Mouse (Mus musculus) spleen, postnatal 10 days (tissue): Measurements from ENCODE around the gene Rnaseh2a.
A peak's percentile ranks its signal among the peaks of the same experiment; 100 is the strongest.

Source experiments
- DNase-seq, 2 experiments: peaks; one replicate each; pipeline ENCODE4 v3.0.0; 2021 to 2022; ENCODE audit warnings: low spot score in 2 of 2

The Rnaseh2a gene

DNA sequence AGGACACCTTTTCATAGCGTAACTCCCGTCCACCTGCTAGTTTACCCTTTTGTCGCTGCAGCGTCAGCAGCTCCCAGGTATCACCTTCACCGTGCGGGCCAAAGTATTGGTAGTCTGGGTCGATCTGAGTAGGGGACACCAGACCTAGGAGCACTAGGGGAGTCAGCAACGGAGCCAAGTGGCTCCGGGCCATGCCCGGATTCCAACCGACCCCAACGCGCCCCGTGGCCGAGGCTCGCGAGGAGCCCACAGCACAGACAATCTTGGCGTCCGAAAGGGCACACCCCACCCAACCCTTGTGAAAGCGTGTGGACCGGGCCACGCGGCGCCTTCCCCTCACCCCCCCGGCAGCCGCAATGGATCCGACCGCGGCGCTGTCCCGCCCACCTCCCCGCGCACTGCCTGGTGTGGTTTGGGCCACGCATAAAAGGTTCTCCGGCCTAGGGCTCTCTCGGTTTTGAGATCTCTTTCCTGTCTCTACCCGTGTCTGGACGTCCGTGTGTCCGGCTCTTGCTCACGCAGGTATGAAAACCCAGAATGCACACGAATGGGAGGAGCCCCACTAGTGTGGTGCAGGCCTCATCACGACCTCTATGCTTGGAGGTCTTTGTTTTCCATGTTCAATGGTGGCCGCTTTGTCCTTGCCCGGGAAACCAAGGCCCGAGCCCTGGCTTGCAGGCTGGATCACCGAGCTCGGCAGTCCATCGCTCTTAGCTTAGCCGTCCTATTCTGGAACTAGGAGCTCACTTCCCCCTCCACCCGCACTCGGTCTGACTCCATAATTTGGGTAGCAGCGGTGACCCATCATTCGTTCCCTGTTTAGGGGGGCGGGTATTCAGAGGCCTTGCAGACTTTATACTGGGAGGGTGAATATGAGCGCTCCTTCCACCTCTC lies at the start of gene Rnaseh2a, which contains the start of the genes Gm49661 and Prdx2:
Gene Rnaseh2a, minus strand, starts transcription at position 527 of the 894 bp plus-strand sequence.
Gene Gm49661, minus strand, starts transcription at position 193 of the 894 bp plus-strand sequence.
Gene Prdx2, plus strand, starts transcription at position 347 of the 894 bp plus-strand sequence.
- peak; percentile 85 to 88 for DNase-seq

DNA sequence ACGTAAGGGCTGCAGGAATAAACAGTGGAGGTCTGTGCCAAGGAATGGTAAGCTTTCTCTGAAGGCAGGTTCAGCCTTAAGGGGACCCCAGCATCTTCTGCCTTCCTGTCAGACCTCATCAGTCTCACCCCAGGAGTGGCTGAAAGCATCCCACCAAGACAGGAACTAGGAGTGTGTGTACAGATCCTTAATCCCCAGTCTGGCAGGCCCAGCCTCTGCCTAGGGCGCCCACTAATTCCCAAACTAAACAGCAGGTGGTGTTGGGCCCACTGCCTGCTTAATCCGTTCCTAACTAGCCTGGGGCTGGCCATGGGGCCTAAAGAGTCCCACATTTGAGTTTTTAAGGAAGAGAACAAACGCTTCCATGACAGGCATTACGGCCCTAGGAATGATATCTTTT lies 47.6 kb upstream of the Rnaseh2a start:
- no peak for DNase-seq

DNA sequence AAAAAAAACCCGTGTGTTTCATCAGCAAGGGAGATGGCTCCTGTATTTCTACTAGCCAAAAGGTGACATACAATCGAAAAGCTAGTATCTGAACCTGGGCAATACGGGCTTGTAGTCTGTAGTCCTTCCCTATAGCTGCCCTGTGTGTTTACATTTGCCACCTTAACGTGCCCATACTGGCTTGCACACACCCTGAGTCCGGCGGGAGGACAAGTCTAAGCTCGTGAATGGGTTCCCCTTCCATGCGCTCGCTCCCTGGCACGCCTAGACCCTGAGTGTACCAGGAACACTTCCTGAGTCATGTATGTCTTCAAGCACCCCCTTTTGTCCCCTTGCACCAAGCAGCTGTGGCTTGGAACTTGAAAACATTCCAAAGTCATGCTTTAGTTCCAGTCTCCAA lies 47.2 kb upstream of the Rnaseh2a start:
- no peak for DNase-seq

DNA sequence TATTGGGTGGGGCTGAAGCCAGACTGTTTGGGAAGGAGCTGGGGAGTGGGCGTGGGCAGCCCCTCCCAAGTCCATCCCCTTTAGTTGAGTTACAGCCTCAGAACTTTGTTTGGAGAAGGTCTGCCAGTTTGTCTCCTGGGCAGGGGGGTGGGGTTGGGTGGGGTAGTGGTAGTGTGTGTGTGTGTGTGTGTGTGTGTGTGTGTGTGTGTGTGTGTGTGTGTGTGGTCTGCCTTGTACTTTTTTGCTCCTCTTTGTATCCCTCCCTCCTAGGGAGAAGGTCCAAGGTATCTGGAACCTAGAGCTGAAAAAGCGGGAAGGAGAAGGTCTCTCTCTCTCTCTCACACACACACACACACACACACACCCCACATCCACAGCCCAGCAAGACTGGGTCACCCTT lies 44.9 kb upstream of the Rnaseh2a start, which contains the start of gene Best2:
Gene Best2, minus strand, starts transcription at position 101 of the 400 bp plus-strand sequence.
- DNase-seq: no peak

DNA sequence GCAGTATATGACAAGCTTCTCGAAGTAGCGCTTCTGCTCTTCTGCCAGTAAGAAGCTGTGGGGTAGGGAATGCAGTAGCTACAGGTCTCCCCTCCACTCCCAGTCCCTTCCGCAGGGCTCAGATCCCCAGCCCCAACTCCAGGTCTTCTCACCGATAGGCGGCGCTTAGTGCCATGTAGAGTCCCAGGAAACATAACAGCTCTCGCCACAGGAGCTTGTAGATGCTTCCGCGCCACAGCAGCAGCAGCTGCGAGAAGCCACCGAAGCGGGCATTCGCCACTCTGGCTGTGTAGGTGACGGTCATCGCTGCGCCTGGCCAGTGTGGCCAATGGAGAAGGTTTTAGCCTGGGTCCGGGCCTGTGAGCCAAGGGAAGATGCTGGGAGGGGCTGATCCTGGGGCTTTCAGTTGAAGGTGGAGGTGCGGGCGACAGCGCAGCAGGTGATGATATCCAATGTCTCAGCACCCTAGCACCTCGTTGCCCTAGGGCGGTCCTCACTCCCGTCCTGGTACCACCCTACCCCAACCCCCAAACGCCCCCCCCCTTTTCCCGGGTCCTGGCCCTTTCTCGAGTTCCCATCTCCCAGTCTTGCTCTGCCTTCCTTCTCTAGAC lies 43.8 kb upstream of the Rnaseh2a start:
- DNase-seq: peak; percentile 52 to 78

DNA sequence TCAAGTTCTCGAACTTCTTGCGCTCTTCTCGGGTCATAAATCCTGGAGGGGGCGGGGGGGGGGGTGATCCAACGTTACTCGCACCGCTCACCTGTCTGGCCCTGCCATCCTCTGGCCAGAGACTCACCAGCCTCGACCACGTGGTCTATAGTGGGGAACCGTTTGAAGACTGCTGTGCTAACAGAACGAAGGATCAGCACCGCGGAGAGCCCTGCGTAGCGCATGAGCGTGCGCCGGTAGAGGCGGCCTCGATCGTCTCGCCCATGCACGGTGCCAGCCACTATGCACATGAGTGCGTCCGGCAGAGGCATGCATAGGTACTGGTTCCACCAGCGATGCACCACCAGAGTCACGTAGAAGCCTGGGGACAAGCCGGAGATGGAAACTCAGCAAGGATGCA lies 41.7 kb upstream of the Rnaseh2a start:
- no peak for DNase-seq

DNA sequence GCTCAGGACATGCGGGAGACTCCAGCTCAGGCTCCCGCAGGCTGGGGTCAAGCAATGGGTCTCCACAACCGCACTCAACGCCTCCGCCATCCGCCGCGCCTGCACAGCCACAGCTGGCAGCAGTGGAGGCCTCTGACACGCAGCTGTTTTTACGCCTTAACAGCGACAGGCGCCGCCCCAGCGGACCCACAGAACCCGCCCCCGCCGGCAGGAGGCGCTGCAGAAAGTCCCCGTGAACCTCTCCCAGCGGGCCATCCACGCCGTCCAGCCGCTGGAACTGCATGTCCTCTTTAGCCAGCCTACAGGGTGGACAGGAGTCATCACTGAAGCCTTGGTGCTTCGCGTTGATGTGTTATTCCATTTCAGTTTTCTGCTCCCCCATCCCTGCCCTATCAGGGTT lies 38.1 kb upstream of the Rnaseh2a start:
- peak; percentile 62 to 81 for DNase-seq

DNA sequence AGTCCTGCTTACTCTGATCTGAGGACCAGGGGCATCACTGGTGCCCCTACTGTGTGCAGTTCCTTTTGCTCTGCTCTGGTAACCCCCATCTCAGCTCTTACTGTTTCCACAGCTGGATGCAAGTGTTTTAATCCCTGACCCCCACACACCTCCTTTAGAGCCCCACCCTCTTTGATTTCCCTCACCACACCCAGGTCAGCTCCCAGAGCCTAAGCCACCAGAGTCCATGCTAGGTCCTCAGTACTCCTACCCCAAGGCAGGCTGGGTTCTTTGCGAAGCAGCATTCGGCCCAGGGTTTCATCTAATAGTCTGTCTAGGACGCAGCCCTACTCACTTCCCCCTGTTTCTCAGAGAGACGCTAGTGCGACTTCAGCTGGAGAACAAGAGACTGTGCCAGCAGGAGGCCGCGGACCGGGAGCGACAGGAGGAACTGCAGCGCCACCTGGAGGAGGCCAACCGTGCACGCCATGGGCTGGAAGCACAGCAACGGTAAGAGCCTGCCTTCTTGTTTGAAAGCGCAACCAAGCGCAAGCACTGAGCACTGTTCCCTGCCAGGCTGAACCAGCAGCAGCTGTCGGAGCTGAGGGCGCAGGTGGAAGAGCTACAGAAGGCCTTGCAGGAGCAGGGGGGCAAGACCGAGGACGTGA lies 28.2 kb upstream of the Rnaseh2a start:
- peak; percentile 87 to 96 for DNase-seq

DNA sequence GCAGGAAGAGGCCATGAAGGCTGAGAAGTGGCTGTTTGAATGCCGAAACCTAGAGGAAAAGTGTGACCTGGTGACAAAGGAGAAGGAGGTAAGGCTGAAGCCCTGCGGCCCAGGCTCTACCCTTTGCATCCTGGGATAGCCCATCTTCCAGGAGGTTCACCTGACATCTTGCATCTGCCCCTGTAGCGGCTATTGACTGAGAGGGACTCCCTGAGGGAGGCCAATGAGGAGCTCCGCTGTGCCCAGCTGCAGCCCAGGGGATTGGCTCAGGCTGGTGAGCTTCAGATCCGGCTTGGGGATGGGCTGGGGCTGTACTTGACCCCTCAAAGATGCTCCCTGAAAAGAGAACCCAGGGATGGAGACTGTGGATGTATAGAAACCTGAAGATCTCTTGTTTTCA lies 27.4 kb upstream of the Rnaseh2a start:
- DNase-seq: no peak

DNA sequence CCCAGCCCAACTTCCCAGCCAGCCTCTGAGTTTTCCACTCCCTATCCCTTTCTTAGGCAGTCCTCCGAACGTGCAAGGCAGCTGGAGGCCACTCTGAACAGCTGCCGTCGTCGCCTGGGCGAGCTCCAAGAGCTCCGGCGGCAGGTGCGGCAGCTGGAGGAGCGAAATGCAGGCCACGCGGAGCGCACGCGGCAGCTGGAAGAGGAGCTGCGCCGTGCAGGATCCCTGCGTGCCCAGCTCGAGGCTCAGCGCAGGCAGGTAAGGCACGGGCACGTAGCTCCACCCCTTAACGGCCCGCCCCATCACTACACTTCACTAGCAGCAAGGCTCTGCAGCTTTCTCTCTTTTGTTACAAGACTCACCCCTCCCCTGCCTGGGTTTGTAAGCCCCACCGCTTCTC lies 26.1 kb upstream of the Rnaseh2a start:
- DNase-seq: no peak

DNA sequence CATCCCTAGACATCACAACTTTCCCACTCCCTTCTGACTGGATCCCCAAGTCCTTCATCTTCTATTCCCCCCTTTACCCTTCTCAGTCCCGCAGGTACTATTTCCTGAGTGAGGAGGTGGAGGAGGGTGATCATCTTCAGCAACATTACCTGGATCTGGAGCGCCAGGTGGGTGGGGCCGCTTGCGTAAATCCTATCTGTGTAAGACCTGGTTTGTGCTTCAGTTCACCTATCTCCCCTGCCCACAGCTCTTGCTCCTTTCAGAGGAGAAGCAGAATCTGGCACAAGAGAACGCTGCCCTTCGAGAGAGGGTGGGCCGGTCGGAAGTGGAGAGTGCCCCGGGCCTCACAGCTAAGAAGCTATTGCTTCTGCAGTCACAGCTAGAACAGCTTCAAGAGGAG lies 24.8 kb upstream of the Rnaseh2a start:
- DNase-seq: no peak

DNA sequence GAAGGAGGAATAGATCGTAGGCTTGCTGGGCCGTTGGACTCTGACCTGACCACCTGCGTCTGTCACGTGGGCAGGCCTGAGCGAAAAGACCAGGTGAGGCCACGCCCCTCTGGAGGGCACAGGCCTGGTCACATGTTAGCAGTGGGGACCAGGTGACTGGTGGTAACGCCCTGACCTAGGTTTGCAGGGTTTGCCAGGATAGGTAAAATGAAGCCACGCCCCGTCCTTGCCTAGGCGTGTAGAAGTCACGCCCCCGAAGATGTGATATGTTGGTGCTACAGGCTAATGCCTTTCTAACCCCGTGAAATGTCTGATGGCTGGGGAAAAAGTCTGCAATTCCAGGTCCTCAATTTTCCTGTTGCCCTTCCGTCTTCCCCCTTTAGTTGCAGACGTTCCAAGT lies 21.3 kb upstream of the Rnaseh2a start:
- peak in 1 of 2 experiments; percentile 67 for DNase-seq

DNA sequence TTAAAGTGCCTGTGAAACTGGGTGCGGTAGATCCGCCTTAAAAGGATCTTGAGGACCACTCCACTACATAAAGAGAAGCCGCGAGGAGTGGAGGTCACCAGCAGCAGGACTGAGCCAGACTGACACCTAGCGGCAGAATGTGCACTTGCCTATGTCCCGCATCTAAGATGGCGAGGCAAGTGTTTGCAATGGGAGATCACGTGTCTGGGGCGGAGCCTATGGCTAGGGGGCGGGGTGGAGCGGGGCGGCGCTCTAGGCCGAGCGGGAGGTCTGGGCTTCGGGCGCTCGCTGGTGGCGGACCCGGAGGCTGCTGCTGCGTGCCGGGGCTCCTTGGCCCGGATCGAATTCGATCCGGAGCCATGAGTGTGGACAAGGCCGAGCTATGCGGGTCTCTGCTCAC lies 20.8 kb upstream of the Rnaseh2a start, which contains the start of gene Hook2:
Gene Hook2, plus strand, starts transcription at position 255 of the 400 bp plus-strand sequence.
- peak; percentile 96 to 99 for DNase-seq

DNA sequence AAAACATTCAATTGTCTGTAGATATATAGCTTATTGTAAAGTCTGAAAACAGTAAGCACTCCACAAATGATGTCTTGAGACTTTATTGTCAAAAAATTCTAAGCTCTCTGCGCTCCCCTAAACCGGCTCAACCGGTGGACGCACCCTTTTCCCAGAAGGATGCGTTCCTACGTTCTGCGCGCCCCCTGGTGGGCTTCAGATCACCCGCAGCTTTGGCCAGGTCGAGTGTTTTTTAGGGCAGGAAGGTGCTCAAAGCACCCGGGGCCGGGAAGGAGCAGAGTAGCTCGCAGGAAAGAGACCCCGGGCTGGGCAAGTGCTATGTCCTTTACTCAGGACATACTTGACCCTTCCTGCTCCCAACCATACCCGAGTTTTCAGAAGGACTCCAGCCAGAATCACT lies 20.2 kb upstream of the Rnaseh2a start:
- DNase-seq: peak; percentile 96 to 97

DNA sequence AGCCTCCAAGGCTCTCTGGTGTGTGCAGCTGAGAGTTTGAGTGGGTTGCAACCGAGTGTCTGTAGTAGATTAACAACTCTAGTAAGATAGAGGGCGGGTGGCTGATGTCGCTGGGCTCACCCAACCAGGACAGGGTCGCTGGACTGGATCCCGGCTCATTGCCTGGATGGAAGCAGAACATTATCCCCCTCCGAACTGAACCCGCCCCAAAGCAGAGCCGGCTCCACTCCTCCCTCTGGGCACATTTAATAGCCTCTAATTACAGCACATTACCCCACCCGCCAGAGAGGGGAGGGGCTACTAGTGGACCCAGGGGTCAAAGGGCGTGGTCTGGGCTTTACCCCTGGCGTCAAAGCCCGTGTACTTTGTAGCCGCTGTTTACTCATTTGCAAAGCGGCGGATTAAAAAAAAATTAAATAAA lies 19.8 kb upstream of the Rnaseh2a start:
- DNase-seq: peak; percentile 44 to 61

DNA sequence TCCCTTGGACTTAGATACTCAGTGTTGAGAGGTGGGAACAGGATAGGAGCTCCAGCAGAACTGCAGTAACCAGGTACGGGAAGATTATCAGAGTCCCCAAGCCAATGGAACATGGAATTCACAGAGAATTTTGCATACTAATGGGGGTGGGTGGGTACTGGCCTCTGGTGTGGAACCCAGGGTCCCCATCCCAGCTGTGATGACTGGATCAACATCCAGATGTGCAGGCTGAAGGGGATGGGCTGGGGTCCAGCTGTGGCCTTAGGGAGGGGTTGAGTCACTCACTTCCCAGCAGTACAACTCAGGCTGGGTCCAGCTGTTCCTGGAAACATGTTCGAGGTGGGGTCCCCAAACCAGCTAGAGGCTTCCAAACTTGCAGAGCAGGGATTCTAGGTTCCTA lies 18.3 kb upstream of the Rnaseh2a start:
- no peak for DNase-seq

DNA sequence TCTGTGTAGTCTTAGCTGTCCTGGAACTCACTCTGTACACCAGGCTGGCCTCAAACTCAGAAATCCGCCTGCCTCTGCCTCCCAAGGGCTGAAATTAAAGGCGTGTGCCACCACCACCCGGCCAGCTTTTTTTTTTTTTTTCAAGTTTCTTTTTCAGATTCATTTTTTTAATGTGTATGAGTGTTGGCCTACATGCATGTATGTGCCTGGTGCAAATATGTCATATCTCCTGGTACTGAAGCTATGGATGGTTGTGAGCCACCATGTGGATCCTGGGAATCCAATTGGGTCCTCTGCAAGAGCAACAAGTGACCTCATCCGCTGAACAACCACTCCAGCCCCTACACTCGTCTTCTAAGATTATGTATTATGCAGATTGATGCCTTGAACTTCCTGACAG lies 17.8 kb upstream of the Rnaseh2a start:
- DNase-seq: no peak

DNA sequence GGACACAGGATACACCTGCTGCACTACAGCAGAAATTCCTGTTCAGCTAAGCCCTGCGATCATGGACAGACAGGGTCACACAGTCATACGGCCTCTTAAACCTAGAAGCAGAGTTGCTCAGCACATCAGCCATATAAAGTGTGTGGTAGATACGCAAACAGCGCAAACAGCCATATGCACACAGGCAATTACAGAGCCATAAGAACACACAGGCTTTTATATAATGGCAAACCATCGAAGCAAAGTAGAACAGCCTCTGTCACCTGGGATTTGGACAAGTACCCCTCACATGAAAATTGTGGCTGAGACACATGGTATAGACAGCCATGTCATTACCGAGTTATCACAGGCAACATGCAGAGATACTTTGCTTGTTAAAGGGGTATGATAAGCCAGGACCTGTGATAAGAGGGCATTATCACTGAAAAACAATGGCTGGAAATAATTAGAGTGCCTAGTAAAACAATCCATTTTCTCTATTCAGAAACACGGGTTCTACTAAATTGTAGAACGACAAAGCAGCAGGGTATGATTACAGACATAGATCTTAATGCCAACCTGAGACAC lies 16.9 kb upstream of the Rnaseh2a start:
- no peak for DNase-seq

DNA sequence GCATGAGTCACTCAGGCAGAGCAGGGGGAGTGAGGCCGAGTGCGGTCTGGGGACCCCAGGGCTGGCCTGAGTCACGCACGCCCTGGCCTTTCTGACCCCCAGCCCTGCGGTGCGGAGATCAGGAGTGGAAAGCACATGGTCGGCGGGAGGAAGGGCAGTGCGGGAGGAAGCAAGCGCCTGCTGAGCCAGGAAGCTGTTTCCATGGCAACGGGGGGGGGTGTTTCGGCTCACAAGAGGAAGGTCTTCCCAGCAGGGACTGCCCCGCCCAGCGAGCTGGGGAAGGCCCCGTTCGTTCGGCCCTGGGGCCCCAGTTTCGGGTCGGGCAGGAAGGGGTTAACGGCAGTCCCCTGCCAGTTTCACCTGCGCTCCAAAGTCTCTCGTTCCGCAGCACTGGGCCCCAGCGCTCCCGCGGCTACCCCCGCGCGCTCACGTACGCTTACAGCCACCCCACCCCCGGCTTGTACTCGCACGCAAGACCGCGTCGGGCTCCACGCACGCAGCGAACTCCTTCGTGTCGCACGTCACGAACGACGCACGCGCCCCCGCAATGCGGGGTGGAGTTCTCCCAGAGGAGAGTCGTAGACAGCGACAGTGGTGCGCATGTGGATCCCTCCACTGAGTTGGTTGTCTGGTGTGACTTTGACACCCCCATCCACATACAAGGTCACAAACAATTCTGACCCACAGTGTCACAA lies 16.3 kb upstream of the Rnaseh2a start:
- DNase-seq: peak; percentile 85 to 92

DNA sequence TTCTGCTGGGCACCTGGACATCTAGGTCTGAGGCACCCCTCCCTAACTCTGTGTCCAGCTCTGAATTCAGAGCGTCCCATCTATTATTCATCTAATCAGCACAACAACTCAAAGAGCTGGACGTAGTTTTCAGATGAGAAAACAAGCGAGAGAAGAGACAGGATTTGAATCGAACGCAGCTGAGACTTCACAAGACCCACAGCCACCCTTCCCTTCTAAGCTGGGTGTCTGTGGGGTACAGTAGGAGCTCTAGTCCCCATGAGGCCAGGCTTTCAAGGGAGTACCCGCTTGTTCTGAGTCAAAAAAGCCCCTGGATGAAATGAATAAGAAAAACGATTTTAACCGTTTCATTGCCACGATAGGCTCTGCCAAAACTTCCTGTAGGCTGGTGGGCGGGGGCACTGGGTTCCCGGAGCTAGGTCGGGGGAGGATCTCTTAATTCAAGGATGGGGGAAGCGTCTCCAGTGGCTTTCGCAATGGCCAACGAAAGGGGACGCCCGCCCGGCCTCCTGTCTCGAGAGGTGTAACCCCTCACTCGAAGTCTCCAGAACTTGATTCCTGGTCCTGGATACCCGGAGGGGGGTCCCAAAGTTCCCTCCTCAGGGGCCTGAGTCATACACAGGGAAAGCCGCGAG lies 15.6 kb upstream of the Rnaseh2a start:
- DNase-seq: peak; percentile 24 to 49
